Mouse (Mus musculus) left cerebral cortex, postnatal 14 days (tissue): ENCODE measurements around the gene Tbl1xr1. TPM values are rescaled to one million over a fixed set of nuclear protein-coding genes. Genes with fewer than 3 reads are reported as not detected.
A peak's percentile ranks its signal among the peaks of the same experiment; 100 is the strongest.

Experiments
- DNase-seq, 2 experiments: peaks; one replicate each; pipeline ENCODE4 v3.0.0; 2021 to 2022; ENCODE audit warnings: low spot score in 2 of 2, mixed read lengths in 1 of 2
- intact Hi-C: fragments of 180-260 bp; cut with DNase I; formaldehyde crosslinking; loops from one replicate; pipeline ENCODE4 v1.15.1; 2025
- total RNA-seq, 2 experiments: library from RNA; stranded (reverse); gene quantifications; 2 replicates each; pipeline ENCODE4 v1.2.3; 2021

The Tbl1xr1 gene
- total RNA-seq, 2 experiments from 2014 or later: 117 to 125 TPM

GRCm38 (mm10) chr3:22174232-22174631, 97.8 kb downstream of the Tbl1xr1 start:
- no peak for DNase-seq
- intact Hi-C loops: no loop called here

GRCm38 (mm10) chr3:22180076-22180475, 103.6 kb downstream of the Tbl1xr1 start:
- no peak for DNase-seq
- intact Hi-C loops: no loop called here

- no peak for DNase-seq
- intact Hi-C loops: no loop called here
Measured at GRCm38 (mm10) chr3:22181026-22181425, 104.6 kb downstream of the Tbl1xr1 start.

- intact Hi-C loops: loop anchor here (5.0 kb wide), 1 partner anchor 248 kb away; no protein-coding TSS in a partner anchor
- no peak for DNase-seq
Measured at GRCm38 (mm10) chr3:22185265-22185664, 108.8 kb downstream of the Tbl1xr1 start.

GRCm38 (mm10) chr3:22190498-22190897, 114.0 kb downstream of the Tbl1xr1 start:
- intact Hi-C loops: loop anchor here (5.0 to 10.0 kb wide), 2 partner anchors 113 to 1536 kb away; partner anchors contain the start of gene Tbl1xr1
- peak; percentile 49 to 81 for DNase-seq

GRCm38 (mm10) chr3:22192931-22193330, 116.5 kb downstream of the Tbl1xr1 start:
- intact Hi-C loops: loop anchor here (5.0 to 10.0 kb wide), 2 partner anchors 116 to 1538 kb away; partner anchors contain the start of gene Tbl1xr1
- DNase-seq: no peak

- no peak for DNase-seq
- intact Hi-C loops: loop anchor here (5.0 to 10.0 kb wide), 2 partner anchors 117 to 1540 kb away; partner anchors contain the start of gene Tbl1xr1
Measured at GRCm38 (mm10) chr3:22194185-22194856, 117.9 kb downstream of the Tbl1xr1 start.

- peak in 1 of 2 experiments; percentile 20 for DNase-seq
- intact Hi-C loops: loop anchor here (10.0 kb wide), 1 partner anchor 1544 kb away; no protein-coding TSS in a partner anchor
Measured at GRCm38 (mm10) chr3:22198802-22199201, 122.3 kb downstream of the Tbl1xr1 start.

GRCm38 (mm10) chr3:22204186-22204585, 127.7 kb downstream of the Tbl1xr1 start:
- intact Hi-C loops: no loop called here
- DNase-seq: no peak

- intact Hi-C loops: no loop called here
- no peak for DNase-seq
Measured at GRCm38 (mm10) chr3:22221557-22221956, 145.1 kb downstream of the Tbl1xr1 start.

- intact Hi-C loops: no loop called here
- no peak for DNase-seq
Measured at GRCm38 (mm10) chr3:22222351-22222750, 145.9 kb downstream of the Tbl1xr1 start.

GRCm38 (mm10) chr3:22223023-22223422, 146.6 kb downstream of the Tbl1xr1 start:
- intact Hi-C loops: no loop called here

GRCm38 (mm10) chr3:22228052-22228451, 151.6 kb downstream of the Tbl1xr1 start:
- DNase-seq: no peak
- intact Hi-C loops: no loop called here

More at GRCm38 (mm10) chr3:22223023-22223422, 146.6 kb downstream of the Tbl1xr1 start:
- DNase-seq: no peak

- DNase-seq: no peak
- intact Hi-C loops: no loop called here
Measured at GRCm38 (mm10) chr3:22230635-22231034, 154.2 kb downstream of the Tbl1xr1 start.

GRCm38 (mm10) chr3:22238106-22238900, 161.9 kb downstream of the Tbl1xr1 start:
- intact Hi-C loops: no loop called here

More at GRCm38 (mm10) chr3:22238106-22238900, 161.9 kb downstream of the Tbl1xr1 start:
- no peak for DNase-seq
